Mouse (Mus musculus) hindbrain, embryonic 14.5 days (tissue): Measurements from ENCODE around the gene Qrfpr. TPM values are rescaled to one million over a fixed set of nuclear protein-coding genes. Genes with fewer than 3 reads are reported as not detected.

Source experiments
- ATAC-seq: fragments of 200-750 bp; cut with Nextera tagmentation; 2 replicates; pipeline ENCODE4 v1.8.0; 2017; ENCODE audit warnings: moderate number of reproducible peaks, mild to moderate bottlenecking, moderate TSS enrichment, moderate library complexity; ENCODE audit not compliant: low FRiP score
- DNase-seq: peaks from one replicate; pipeline ENCODE4 v3.0.0-alpha.2; 2015; ENCODE audit warnings: low spot score
- H3K27ac ChIP-seq: fragments of 300-500 bp; sonication (generic); 2 replicates; pipeline ENCODE4 v1.5.1; 2014; ENCODE audit warnings: mild to moderate bottlenecking, moderate library complexity
- H3K27me3 ChIP-seq: fragments of 300-500 bp; sonication (generic); 2 replicates; pipeline ENCODE4 v1.6.1; 2014; ENCODE audit warnings: mild to moderate bottlenecking, low read length, mixed read lengths; ENCODE audit not compliant: control insufficient read depth, insufficient read depth
- H3K36me3 ChIP-seq: fragments of 300-500 bp; sonication (generic); replicated peaks from 2 replicates; pipeline ENCODE4 v1.6.1; 2014; ENCODE audit not compliant: control insufficient read depth, insufficient read depth
- H3K4me1 ChIP-seq: fragments of 300-500 bp; sonication (generic); replicated peaks from 2 replicates; pipeline ENCODE4 v1.6.1; 2014; ENCODE audit warnings: antibody characterized with exemption, low read length, mixed read lengths; ENCODE audit not compliant: control insufficient read depth, insufficient read depth
- H3K4me2 ChIP-seq: fragments of 300-500 bp; sonication (generic); replicated peaks from 2 replicates; pipeline ENCODE4 v1.6.1; 2014; ENCODE audit warnings: mild to moderate bottlenecking, moderate library complexity
- H3K4me3 ChIP-seq: fragments of 300-500 bp; sonication (generic); replicated peaks from 2 replicates; pipeline ENCODE4 v1.5.1; 2014; ENCODE audit warnings: mild to moderate bottlenecking, low read length
- H3K9ac ChIP-seq: fragments of 300-500 bp; sonication (generic); 2 replicates; pipeline ENCODE4 v1.6.1; 2014
- H3K9me3 ChIP-seq: fragments of 300-500 bp; sonication (generic); 2 replicates; pipeline ENCODE4 v1.6.1; 2016; ENCODE audit warnings: low read length; ENCODE audit not compliant: control insufficient read depth
- WGBS: fragments of 180-500 bp; shearing (Covaris S2); extraction: QIAGEN DNeasy Blood & Tissue Kit; methylation state at CpG from one replicate; pipeline ENCODE4 v1.1.7; 2014; 5-methylcytosine and 5-hydroxymethylcytosine counted together
- polyA plus RNA-seq: library from polyadenylated mRNA; unstranded; fragments of >200 nt; fragmentation: Nextera tagmentation; extraction: Ambion mirVana; gene quantifications from 2 replicates; pipeline ENCODE4 v1.2.1, GENCODE M21; 2014

Qrfpr gene
- polyA plus RNA-seq, 1 experiment from 2014 or later = 1.6 TPM

DNA sequence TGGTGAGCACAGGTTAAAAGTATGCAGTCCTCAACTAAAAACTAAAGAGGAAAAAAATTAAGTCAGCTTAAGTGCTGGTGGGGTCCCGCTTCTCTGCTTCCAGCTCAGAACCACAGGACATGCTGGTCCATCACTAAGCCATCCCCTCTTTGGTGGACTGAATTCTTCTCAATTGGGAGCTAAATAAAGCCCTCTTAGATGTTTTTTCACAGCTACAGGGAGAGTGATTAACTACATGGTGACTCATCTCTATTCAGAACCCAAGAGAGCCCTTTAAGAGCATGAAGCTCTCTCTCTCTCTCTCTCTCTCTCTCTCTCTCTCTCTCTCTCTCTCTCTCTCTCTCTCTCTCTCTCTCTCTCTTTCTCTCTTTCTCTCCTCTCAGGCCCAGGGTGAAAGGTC, 50.8 kb downstream of the Qrfpr start:
- Histone ChIP-seq H3K27me3 (no peaks in the 10 kb centered on the region), H3K9me3 (no peaks in the 10 kb centered on the region), H3K4me2 (no peak overlapping the region), H3K4me3 (no peak overlapping the region), H3K27ac (no peak overlapping the region), H3K9ac (no peak overlapping the region), H3K4me1 (no peaks in the 10 kb centered on the region), H3K36me3 (peaks cover 27% of the 10 kb centered on the region)
- DNase-seq = no peak
- ATAC-seq = no peak
- WGBS = 97% methylated on average over 1 of the region's 1 CpGs

DNA sequence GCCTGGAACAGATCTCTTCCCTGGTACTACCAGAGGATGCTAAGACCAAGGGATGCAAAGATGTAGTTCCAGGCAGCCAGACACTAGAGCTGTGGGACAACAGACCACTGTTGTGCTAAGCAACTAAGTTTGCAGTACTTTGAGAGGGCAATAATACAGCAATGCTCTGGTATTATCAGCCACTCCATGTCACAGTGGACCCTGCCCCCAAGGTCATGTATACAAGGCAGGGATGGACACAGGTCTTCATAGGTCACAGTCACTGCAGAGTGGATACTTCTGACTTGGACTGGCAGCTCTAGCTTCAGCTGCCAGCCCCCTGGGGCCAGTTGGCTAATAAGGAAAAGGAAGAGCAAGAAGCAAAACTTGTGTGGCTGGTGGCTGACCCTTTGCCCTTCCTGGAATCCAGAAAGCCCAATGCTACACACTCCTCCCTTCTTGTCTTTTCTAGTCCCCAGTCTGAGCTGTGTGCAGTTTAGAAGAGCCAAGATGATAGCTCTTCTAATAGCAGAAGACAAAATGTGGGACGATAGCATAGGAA, 51.4 kb downstream of the Qrfpr start:
- WGBS = 94% methylated on average over 1 of the region's 1 CpGs
- Histone ChIP-seq H3K27ac (no peak overlapping the region), H3K4me2 (no peak overlapping the region), H3K4me1 (no peaks in the 10 kb centered on the region), H3K36me3 (peaks cover 33% of the 10 kb centered on the region), H3K27me3 (no peaks in the 10 kb centered on the region), H3K9ac (no peak overlapping the region), H3K4me3 (no peak overlapping the region), H3K9me3 (no peaks in the 10 kb centered on the region)
- ATAC-seq (no peak), DNase-seq (no peak)

DNA sequence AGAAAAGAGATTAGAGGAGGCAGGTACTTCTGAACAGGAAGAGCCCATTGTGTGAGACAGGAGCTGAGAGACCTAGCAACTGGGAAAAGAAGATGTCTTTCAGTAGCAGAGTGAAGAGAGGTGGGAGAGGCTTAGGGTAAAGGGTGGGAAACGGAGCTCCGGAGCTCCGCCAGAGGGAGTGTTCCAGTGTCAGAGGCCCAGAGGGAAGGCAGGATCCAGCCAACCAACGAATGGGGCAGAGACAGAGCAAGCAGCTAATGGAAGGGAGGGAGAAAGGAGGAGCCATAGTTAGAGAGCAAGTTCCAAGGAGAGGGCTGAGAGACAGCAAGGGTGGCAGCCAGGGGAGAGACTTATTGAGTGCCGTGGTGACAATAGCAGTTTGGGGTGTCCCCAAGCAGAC, 66.8 kb downstream of the Qrfpr start:
- DNase-seq = no peak
- 24% methylated on average over 5 of the region's 5 CpGs for WGBS
- no peak overlapping the region for H3K4me2 ChIP-seq
- no peak overlapping the region for H3K4me3 ChIP-seq
- no peak for ATAC-seq
- H3K9me3 ChIP-seq = no peaks in the 10 kb centered on the region
- H3K9ac ChIP-seq = no peak overlapping the region
- no peak overlapping the region for H3K27ac ChIP-seq
- H3K27me3 ChIP-seq = no peaks in the 10 kb centered on the region
- peaks cover 11% of the 10 kb centered on the region for H3K36me3 ChIP-seq
- H3K4me1 ChIP-seq = peaks cover 20% of the 10 kb centered on the region

DNA sequence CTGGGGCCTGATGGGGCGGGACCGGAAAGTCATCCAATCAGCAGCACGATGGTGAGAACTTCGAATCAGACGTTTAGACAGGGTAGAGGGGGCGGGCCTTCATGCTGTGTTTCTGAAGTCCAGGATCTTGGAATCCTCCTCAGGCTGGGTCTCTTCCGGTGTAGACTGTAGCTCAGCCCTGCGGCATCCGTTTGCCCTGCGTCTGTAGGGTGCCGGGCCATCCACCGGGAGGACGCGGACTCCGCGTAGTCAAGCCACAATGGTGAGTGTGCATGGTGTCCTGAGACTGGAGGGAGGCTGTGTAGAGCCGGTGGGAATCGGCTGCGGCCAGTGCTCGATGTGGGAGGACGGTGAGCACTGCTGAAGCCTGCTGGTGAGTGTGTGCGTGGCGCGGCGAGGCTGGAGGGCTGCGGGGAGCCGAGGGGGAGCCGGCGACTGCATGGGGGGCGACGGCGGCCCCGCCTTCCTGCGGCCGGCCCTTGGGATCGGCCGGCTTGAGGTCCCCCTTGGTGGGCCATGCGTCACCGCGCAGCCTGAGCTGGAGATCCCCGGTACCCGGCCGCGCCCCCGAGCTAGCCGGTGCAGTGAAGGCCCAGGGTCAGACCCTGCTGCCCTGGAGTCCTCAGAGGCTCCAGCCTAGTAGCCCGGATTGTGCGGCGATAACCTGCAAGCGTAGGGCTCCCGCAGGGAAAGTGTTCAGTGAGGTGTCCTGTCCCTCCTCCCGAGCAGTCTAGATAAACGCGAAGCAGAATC, 71.0 kb downstream of the Qrfpr start, which contains the start of gene D3Ertd254e:
Gene D3Ertd254e, plus strand, starts transcription at position 84 of the 753 bp plus-strand sequence.
- Histone ChIP-seq H3K9me3 (no peaks in the 10 kb centered on the region), H3K27ac (peak within 1 kb of the TSS; percentile 86), H3K4me2 (peak within 1 kb of the TSS; percentile 60), H3K9ac (peak within 1 kb of the TSS; percentile 91), H3K27me3 (no peaks in the 10 kb centered on the region), H3K36me3 (no peaks in the 10 kb centered on the region), H3K4me1 (peaks cover 20% of the 10 kb centered on the region), H3K4me3 (peak within 1 kb of the TSS; percentile 80)
- ATAC-seq (peak; percentile 100), DNase-seq (peak; percentile 90)
- under 1% methylated on average over 54 of the region's 54 CpGs for WGBS

DNA sequence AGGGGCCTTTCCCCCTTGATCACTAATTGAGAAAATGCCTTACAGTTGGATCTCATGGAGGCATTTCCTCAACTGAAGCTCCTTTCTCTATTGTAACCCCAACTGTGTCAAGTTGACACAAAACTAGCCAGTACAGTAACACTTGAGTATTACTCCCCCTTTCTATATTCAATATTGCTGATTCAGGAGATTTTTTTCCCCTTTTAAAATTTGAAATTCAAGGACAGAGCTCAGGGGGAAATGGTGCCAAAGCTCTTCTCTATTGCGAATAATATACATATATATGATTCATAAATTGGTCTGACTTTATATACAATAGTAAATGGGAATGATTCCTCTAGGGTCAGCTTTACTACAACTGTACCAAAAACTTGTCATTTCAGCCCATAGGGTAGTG, 71.6 kb downstream of the Qrfpr start:
- DNase-seq (no peak), ATAC-seq (no peak)
- peak overlapping the region; percentile 80 for H3K4me3 ChIP-seq
- H3K9ac ChIP-seq = no peak overlapping the region
- H3K4me1 ChIP-seq = peaks cover 20% of the 10 kb centered on the region
- H3K27me3 ChIP-seq = no peaks in the 10 kb centered on the region
- WGBS = 0% methylated on average over 1 of the region's 1 CpGs
- H3K4me2 ChIP-seq = peak overlapping the region; percentile 60
- H3K36me3 ChIP-seq = no peaks in the 10 kb centered on the region
- no peak overlapping the region for H3K27ac ChIP-seq
- H3K9me3 ChIP-seq = no peaks in the 10 kb centered on the region

DNA sequence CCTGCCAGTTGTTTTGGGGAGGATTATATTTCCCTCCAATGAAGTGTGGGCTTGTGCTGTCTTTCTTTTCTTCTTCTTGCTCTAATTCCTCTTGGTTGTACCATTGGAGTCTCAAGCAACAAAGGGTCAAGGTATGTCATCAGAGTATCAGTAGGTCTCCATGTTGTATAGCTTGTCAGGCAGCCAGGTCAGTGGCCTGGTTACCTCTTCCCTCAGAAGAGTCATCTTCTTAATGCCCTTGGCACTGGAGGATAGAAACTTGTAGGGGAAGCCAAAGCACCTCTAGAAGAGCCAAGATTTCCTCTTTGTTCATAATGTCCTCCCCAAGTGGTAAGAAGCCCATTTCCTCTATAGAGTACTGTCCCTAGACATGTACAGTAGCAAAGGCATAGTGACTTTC, 83.1 kb downstream of the Qrfpr start:
- Histone ChIP-seq H3K27ac (no peak overlapping the region), H3K9ac (no peak overlapping the region), H3K36me3 (no peaks in the 10 kb centered on the region), H3K27me3 (no peaks in the 10 kb centered on the region), H3K4me3 (no peak overlapping the region), H3K4me1 (no peaks in the 10 kb centered on the region), H3K4me2 (no peak overlapping the region), H3K9me3 (no peaks in the 10 kb centered on the region)
- ATAC-seq (no peak), DNase-seq (no peak)

DNA sequence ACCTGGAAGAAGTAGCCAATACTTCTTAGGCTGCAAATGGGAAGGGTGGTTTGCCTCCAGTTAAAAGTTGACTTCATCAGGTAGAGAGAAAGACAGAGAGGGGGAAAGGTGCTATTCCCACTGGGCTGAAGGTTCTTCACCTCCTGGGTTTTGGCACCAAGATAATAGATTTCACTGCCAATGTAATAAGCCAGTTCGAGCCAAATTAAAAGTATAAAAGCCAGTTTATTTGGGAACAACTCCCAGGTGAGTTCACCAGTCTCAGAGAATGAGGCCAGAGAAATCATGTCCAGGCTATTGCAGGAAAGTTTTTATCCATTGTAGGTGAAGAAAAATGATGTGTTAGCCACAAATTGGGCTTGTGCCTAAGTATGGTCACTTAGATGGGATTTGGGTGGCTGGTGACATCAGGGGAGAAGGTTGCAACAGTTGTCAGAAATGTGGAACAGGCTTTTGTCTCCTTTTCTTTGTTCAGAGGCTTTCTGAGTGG, 83.9 kb downstream of the Qrfpr start:
- Histone ChIP-seq H3K9me3 (no peaks in the 10 kb centered on the region), H3K27ac (no peak overlapping the region), H3K36me3 (no peaks in the 10 kb centered on the region), H3K9ac (no peak overlapping the region), H3K4me1 (no peaks in the 10 kb centered on the region), H3K27me3 (no peaks in the 10 kb centered on the region), H3K4me2 (no peak overlapping the region), H3K4me3 (no peak overlapping the region)
- 80% methylated on average over 1 of the region's 1 CpGs for WGBS
- ATAC-seq (no peak), DNase-seq (no peak)

DNA sequence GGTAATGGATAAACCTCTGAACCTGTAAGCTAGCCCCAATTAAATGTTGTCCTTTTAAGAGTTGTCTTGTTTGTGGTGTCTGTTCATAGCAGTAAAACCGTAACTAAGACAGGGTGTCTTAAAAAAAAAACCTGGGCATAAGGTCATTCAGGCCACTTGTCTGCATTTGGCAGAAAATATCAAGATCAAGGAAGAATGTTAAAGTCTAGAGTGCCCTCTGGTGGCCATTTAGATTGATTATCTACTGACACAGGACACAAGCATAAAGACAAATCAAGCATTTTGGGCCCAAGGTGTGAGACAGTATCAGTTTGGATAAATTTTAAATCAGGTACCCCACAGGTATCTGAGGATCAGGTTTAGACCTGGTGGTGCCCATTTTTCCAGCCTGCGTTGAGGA, 84.6 kb downstream of the Qrfpr start:
- Histone ChIP-seq H3K36me3 (no peaks in the 10 kb centered on the region), H3K27ac (no peak overlapping the region), H3K27me3 (no peaks in the 10 kb centered on the region), H3K9me3 (no peaks in the 10 kb centered on the region), H3K4me3 (no peak overlapping the region), H3K4me1 (no peaks in the 10 kb centered on the region), H3K9ac (no peak overlapping the region), H3K4me2 (no peak overlapping the region)
- 64% methylated on average over 2 of the region's 2 CpGs for WGBS
- DNase-seq (peak; percentile 35), ATAC-seq (no peak)

DNA sequence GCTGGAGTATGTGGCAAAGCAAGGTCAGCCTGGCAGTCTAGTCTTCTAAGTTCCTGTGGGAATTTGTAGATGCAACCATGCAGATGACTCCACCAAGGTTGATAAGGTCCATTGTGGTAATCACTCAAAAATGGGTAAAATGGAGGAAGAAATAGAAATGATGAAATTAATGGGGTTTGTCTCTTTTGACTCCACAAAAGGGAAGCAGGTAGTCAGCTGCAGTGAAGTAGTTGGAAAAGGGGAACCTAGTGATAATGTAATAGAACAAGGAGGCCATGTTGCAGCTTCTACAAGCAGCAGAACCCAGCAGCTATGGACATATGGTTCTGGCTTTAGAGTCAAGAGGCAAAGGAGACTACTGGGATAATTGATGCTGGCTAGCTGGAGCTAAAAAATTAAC, 86.0 kb downstream of the Qrfpr start:
- Histone ChIP-seq H3K4me2 (no peak overlapping the region), H3K27me3 (no peaks in the 10 kb centered on the region), H3K9ac (no peak overlapping the region), H3K4me1 (no peaks in the 10 kb centered on the region), H3K36me3 (no peaks in the 10 kb centered on the region), H3K27ac (no peak overlapping the region), H3K4me3 (no peak overlapping the region), H3K9me3 (no peaks in the 10 kb centered on the region)
- DNase-seq = no peak
- no peak for ATAC-seq
